Mouse (Mus musculus) left cerebral cortex, postnatal 4 days (tissue): ENCODE data around the gene Grm8. TPM values are rescaled to one million over a fixed set of nuclear protein-coding genes. Genes with fewer than 3 reads are reported as not detected.
A peak's percentile ranks its signal among the peaks of the same experiment; 100 is the strongest.

ENCODE experiments used
- DNase-seq: peaks from one replicate; pipeline ENCODE4 v3.0.0-alpha.2; 2022
- intact Hi-C: fragments of 180-260 bp; cut with DNase I; formaldehyde crosslinking; loops from one replicate; pipeline ENCODE4 v1.15.1; 2025
- total RNA-seq, 2 experiments: library from RNA; stranded (reverse); gene quantifications; 2 replicates each; pipeline ENCODE4 v1.2.3; 2021

Gene Grm8
- total RNA-seq, 2 experiments from 2014 or later: 18.1 to 18.9 TPM

GRCm38 (mm10) chr6:28051966-28052365, 83.0 kb downstream of the Grm8 start:
- no peak for DNase-seq
- intact Hi-C loops: no loop called here

- intact Hi-C loops: no loop called here
- DNase-seq: no peak
Measured at GRCm38 (mm10) chr6:28042339-28042738, 92.6 kb downstream of the Grm8 start.

GRCm38 (mm10) chr6:28040815-28041214, 94.2 kb downstream of the Grm8 start:
- intact Hi-C loops: no loop called here
- DNase-seq: no peak

- intact Hi-C loops: no loop called here
- DNase-seq: no peak
Measured at GRCm38 (mm10) chr6:28032006-28032405, 103.0 kb downstream of the Grm8 start.

- intact Hi-C loops: no loop called here
- no peak for DNase-seq
Measured at GRCm38 (mm10) chr6:28017653-28018052, 117.3 kb downstream of the Grm8 start.

- intact Hi-C loops: no loop called here
- no peak for DNase-seq
Measured at GRCm38 (mm10) chr6:28007001-28007400, 128.0 kb downstream of the Grm8 start.

GRCm38 (mm10) chr6:27997250-27997649, 137.7 kb downstream of the Grm8 start:
- intact Hi-C loops: no loop called here
- DNase-seq: no peak

- intact Hi-C loops: no loop called here
- no peak for DNase-seq
Measured at GRCm38 (mm10) chr6:27991241-27991640, 143.7 kb downstream of the Grm8 start.

GRCm38 (mm10) chr6:27982598-27982997, 152.4 kb downstream of the Grm8 start:
- DNase-seq: no peak
- intact Hi-C loops: no loop called here

- intact Hi-C loops: no loop called here
Measured at GRCm38 (mm10) chr6:27982021-27982420, 153.0 kb downstream of the Grm8 start.

GRCm38 (mm10) chr6:27977361-27977760, 157.6 kb downstream of the Grm8 start:
- no peak for DNase-seq
- intact Hi-C loops: no loop called here

More at GRCm38 (mm10) chr6:27982021-27982420, 153.0 kb downstream of the Grm8 start:
- DNase-seq: no peak

GRCm38 (mm10) chr6:27968859-27969258, 166.1 kb downstream of the Grm8 start:
- intact Hi-C loops: no loop called here
- no peak for DNase-seq

- intact Hi-C loops: no loop called here
- DNase-seq: no peak
Measured at GRCm38 (mm10) chr6:27967037-27967436, 167.9 kb downstream of the Grm8 start.

GRCm38 (mm10) chr6:27965237-27965636, 169.7 kb downstream of the Grm8 start:
- DNase-seq: no peak
- intact Hi-C loops: no loop called here

- DNase-seq: no peak
- intact Hi-C loops: no loop called here
Measured at GRCm38 (mm10) chr6:27963887-27964286, 171.1 kb downstream of the Grm8 start.

- intact Hi-C loops: no loop called here
- DNase-seq: no peak
Measured at GRCm38 (mm10) chr6:27956278-27956857, 178.6 kb downstream of the Grm8 start.

- intact Hi-C loops: no loop called here
- no peak for DNase-seq
Measured at GRCm38 (mm10) chr6:27951433-27951832, 183.5 kb downstream of the Grm8 start.

- intact Hi-C loops: no loop called here
- DNase-seq: no peak
Measured at GRCm38 (mm10) chr6:27928058-27928457, 206.9 kb downstream of the Grm8 start.

GRCm38 (mm10) chr6:27913281-27913680, 221.7 kb downstream of the Grm8 start:
- intact Hi-C loops: no loop called here
- peak; percentile 7 for DNase-seq

GRCm38 (mm10) chr6:27904358-27904757, 230.6 kb downstream of the Grm8 start:
- intact Hi-C loops: no loop called here
- DNase-seq: no peak

- intact Hi-C loops: no loop called here
- DNase-seq: no peak
Measured at GRCm38 (mm10) chr6:27902224-27902623, 232.8 kb downstream of the Grm8 start.

GRCm38 (mm10) chr6:27901396-27901795, 233.6 kb downstream of the Grm8 start:
- no peak for DNase-seq
- intact Hi-C loops: no loop called here

GRCm38 (mm10) chr6:27895153-27895552, 239.8 kb downstream of the Grm8 start:
- intact Hi-C loops: no loop called here
- no peak for DNase-seq
